Mouse (Mus musculus): ENCODE measurements around the gene Smim14.
A peak's percentile ranks its signal among the peaks of the same experiment; 100 is the strongest.
"Not testable (repeated sequence)": the region's sequence is repeated elsewhere in the genome, so short reads cannot be mapped to it uniquely, and the experiment has no call there.

The Smim14 gene

GRCm38 (mm10) chr5:65521803-65522202, 15.2 kb downstream of the Smim14 start:
- DNase-seq (ENCODE audit: low spot score in 2 of 2) = no peak

- DNase-seq (ENCODE audit: low spot score in 2 of 2) = no peak
These were observed 22.2 kb downstream of the Smim14 start for GRCm38 (mm10) chr5:65514635-65515278.

- DNase-seq (ENCODE audit: low spot score in 2 of 2) = no peak
These were observed 23.5 kb downstream of the Smim14 start for GRCm38 (mm10) chr5:65513506-65513905.

- no peak for DNase-seq (ENCODE audit: low spot score in 2 of 2)
These were observed 28.6 kb downstream of the Smim14 start for GRCm38 (mm10) chr5:65508395-65508794.

GRCm38 (mm10) chr5:65505786-65506185, 31.2 kb downstream of the Smim14 start:
- peak in 1 of 2 experiments; percentile 5 for DNase-seq (ENCODE audit: low spot score in 2 of 2)

GRCm38 (mm10) chr5:65501407-65501806, 35.6 kb downstream of the Smim14 start:
- no peak for DNase-seq (ENCODE audit: low spot score in 2 of 2)

- DNase-seq (ENCODE audit: low spot score in 2 of 2) = no peak
These were observed 36.8 kb downstream of the Smim14 start for GRCm38 (mm10) chr5:65500231-65500630.

GRCm38 (mm10) chr5:65492716-65493531, 44.1 kb downstream of the Smim14 start, which contains the start of gene Gm43552:
TSS of gene Gm43552 (minus strand) at chr5:65492833.
- peak; percentile 74 to 83 for DNase-seq (ENCODE audit: low spot score in 2 of 2)

- DNase-seq (ENCODE audit: low spot score in 2 of 2) = peak; percentile 38 to 60
These were observed 44.9 kb downstream of the Smim14 start for GRCm38 (mm10) chr5:65491767-65492715.

- no peak for DNase-seq (ENCODE audit: low spot score in 2 of 2)
These were observed 47.2 kb downstream of the Smim14 start for GRCm38 (mm10) chr5:65489830-65490229.

- DNase-seq (ENCODE audit: low spot score in 2 of 2) = no peak
These were observed 48.3 kb downstream of the Smim14 start for GRCm38 (mm10) chr5:65488725-65489124.

GRCm38 (mm10) chr5:65487381-65487780, 49.6 kb downstream of the Smim14 start:
- DNase-seq (ENCODE audit: low spot score in 2 of 2) = no peak

- DNase-seq (ENCODE audit: low spot score in 2 of 2) = no peak
These were observed 50.5 kb downstream of the Smim14 start for GRCm38 (mm10) chr5:65486514-65486913.

- no peak for DNase-seq (ENCODE audit: low spot score in 2 of 2)
These were observed 54.0 kb downstream of the Smim14 start for GRCm38 (mm10) chr5:65482996-65483395.

- DNase-seq (ENCODE audit: low spot score in 2 of 2) = no peak
These were observed 56.5 kb downstream of the Smim14 start for GRCm38 (mm10) chr5:65480511-65480910.

- no peak for DNase-seq (ENCODE audit: low spot score in 2 of 2)
These were observed 57.1 kb downstream of the Smim14 start for GRCm38 (mm10) chr5:65479681-65480445.

- DNase-seq (ENCODE audit: low spot score in 2 of 2) = no peak
These were observed 58.8 kb downstream of the Smim14 start for GRCm38 (mm10) chr5:65478224-65478623.

GRCm38 (mm10) chr5:65476739-65477138, 60.2 kb downstream of the Smim14 start:
- not testable (repeated sequence) for DNase-seq (ENCODE audit: low spot score in 2 of 2)

- DNase-seq (ENCODE audit: low spot score in 2 of 2) = no peak
These were observed 61.2 kb downstream of the Smim14 start for GRCm38 (mm10) chr5:65475806-65476205.

GRCm38 (mm10) chr5:65469766-65470165, 67.2 kb downstream of the Smim14 start:
- DNase-seq (ENCODE audit: low spot score in 2 of 2) = no peak

GRCm38 (mm10) chr5:65466911-65467310, 70.1 kb downstream of the Smim14 start:
- no peak for DNase-seq (ENCODE audit: low spot score in 2 of 2)
